Mouse (Mus musculus): ENCODE measurements at regions not wholly inside any gene's neighbourhood (a gene's known extent, or its start where the extent isn't known, plus 50 kb on each side); places are given as distances from the start of the nearest gene placed in this dataset.
"Not testable (repeated sequence)": the region's sequence is repeated elsewhere in the genome, so short reads cannot be mapped to it uniquely, and the experiment has no call there.

- intact Hi-C loops (cut with DNase I); DNase-seq (ENCODE audit: low spot score): not testable (repeated sequence)
Observed at GRCm38 (mm10) chr3:58271441-58271840, 143.1 kb upstream of the Tsc22d2 start.

DNA sequence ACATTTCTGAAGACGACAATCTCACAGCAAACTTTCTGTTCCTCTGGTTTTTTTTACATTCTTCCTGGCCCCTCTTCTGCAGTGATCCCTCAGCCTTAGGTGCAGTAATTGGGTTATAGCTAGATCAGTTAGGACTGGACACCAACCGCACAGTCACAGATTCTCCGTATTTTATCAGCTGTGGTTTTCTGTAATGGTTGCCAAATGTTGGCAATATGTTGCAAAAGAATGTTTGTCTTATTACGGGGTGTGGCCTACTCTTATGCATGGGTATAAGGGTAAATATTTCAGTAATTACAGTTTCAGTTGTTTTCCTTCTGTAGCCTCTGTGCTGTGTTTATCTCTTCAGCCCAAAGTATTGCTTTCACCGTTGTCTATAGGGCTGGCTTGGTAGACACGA lies 133.2 kb upstream of the Tsc22d2 start:
- intact Hi-C loops (cut with DNase I), result no loop called here
- no peak for DNase-seq (ENCODE audit: low spot score)

DNA sequence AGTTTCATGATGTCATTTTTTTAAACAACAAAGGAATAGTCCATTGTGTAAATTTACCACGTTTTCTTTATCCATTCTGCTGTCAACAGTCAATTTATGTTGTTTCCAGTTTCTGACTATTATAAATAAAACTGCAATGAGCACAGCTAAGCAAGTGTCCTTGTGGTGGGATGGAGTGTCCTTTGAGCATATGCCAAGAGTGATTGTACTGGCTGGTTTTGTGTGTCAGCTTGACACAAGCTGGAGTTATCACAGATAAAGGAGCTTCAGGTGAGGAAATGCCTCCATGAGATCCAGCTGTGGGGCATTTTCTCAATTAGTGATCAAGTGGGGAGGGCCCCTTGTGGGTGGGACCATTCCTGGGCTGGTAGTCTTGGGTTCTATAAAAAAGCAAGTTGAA lies 130.1 kb upstream of the Tsc22d2 start:
- intact Hi-C loops (cut with DNase I); DNase-seq (ENCODE audit: low spot score): not testable (repeated sequence)

DNA sequence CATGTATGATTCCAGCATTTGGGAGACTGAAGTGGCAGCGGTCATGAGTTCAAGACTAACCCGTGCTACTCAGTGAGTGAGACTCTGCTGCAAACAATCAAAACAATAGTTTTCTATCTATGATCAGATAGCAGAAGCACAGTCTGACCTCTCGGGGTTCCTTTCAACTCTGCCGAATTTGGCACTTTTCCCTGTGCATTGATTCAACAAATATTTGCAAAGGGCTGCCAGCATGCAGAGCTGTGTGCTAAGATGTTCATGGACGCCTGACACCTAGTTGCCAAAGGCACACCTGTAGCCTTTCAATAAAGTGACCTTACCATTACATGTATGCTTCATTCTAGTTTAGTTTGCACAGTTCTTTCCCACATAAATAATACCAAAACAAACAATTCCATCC lies 118.7 kb upstream of the Tsc22d2 start:
- DNase-seq (ENCODE audit: low spot score), result no peak
- intact Hi-C loops (cut with DNase I), result no loop called here

GRCm38 (mm10) chr3:58300213-58300612 lies 114.3 kb upstream of the Tsc22d2 start:
- no peak for DNase-seq (ENCODE audit: low spot score)
- intact Hi-C loops (cut with DNase I), result loop anchor here (10.0 kb wide), 1 partner anchor 135 kb away; no protein-coding TSS in a partner anchor

GRCm38 (mm10) chr3:58300801-58301485 lies 113.6 kb upstream of the Tsc22d2 start:
- intact Hi-C loops (cut with DNase I), result loop anchor here (10.0 kb wide), 1 partner anchor 136 kb away; no protein-coding TSS in a partner anchor
- no peak for DNase-seq (ENCODE audit: low spot score)

GRCm38 (mm10) chr3:58302322-58302721 lies 112.2 kb upstream of the Tsc22d2 start:
- intact Hi-C loops (cut with DNase I), result loop anchor here (10.0 kb wide), 1 partner anchor 138 kb away; no protein-coding TSS in a partner anchor
- DNase-seq (ENCODE audit: low spot score), result no peak

DNA sequence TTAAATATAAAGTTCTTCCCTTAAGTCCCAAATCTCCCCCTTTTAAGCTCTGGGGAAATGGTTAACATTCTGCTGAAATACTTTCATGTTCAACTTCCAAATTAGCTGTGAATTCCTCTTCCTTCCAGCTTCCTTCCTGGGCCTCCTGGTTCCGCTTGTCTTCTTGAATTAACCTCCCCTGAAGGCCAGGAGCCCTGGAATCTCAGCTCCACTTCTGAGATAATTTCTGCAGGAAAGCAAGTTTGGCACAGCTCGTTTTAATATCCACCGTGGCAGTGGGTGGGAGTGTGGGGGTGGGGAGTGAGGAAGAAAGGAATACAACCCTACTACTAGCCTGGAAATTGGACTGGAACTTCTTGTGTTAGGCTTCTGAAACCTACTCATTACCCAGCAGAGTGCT lies 110.8 kb upstream of the Tsc22d2 start:
- DNase-seq (ENCODE audit: low spot score), result no peak
- intact Hi-C loops (cut with DNase I), result loop anchor here (10.0 kb wide), 1 partner anchor 139 kb away; no protein-coding TSS in a partner anchor

- DNase-seq (ENCODE audit: low spot score), result no peak
- intact Hi-C loops (cut with DNase I), result loop anchor here (10.0 kb wide), 1 partner anchor 145 kb away; no protein-coding TSS in a partner anchor
Observed at GRCm38 (mm10) chr3:58309601-58310000, 104.9 kb upstream of the Tsc22d2 start.

GRCm38 (mm10) chr3:58310390-58310789 lies 104.1 kb upstream of the Tsc22d2 start:
- intact Hi-C loops (cut with DNase I), result no loop called here
- no peak for DNase-seq (ENCODE audit: low spot score)

- DNase-seq (ENCODE audit: low spot score), result no peak
- intact Hi-C loops (cut with DNase I), result no loop called here
Observed at GRCm38 (mm10) chr3:58311104-58311685, 103.3 kb upstream of the Tsc22d2 start.

DNA sequence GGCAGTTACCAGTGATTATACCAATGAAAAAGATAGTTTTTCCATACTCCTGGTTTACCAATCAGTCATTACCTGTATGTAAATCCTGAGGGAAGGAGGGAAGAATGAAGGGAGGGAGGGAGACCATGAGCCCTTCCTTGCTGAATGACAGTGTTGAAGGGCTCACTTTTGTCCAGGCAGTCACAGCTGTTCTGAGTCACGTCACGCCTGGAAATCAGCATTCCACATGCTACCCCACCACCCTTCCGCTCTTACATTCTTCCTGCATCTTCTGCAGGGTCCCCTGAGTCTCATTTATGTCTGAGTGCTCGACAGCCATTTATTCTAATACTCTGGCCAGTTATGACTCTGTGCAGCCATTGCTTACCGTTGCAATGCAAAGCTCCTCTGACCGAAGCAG lies 101.9 kb upstream of the Tsc22d2 start:
- intact Hi-C loops (cut with DNase I), result no loop called here
- DNase-seq (ENCODE audit: low spot score), result no peak

- DNase-seq (ENCODE audit: low spot score), result no peak
- intact Hi-C loops (cut with DNase I), result no loop called here
Observed at GRCm38 (mm10) chr3:58315236-58315635, 99.3 kb upstream of the Tsc22d2 start.

GRCm38 (mm10) chr3:58317240-58317639 lies 97.3 kb upstream of the Tsc22d2 start:
- intact Hi-C loops (cut with DNase I), result no loop called here
- no peak for DNase-seq (ENCODE audit: low spot score)

DNA sequence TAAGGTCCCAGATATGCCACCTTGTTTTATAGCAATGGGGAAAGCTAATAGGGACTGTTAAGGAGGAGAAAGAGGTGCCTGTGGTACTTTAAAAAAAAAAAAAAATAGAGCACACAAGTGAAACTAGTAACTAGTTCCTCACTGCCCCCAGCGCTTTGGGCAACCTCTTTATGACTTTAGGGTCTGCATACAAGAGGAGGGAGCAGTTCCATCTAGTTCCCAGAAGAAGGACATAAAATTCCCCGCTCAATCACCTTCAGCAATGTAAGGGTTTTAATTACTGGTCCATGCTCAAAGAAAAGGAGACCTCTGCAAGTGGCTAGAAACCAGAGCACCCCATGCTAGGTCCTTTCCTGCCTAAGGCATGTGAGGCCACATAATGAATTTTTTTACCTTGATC lies 95.8 kb upstream of the Tsc22d2 start:
- no peak for DNase-seq (ENCODE audit: low spot score)
- intact Hi-C loops (cut with DNase I), result no loop called here

- intact Hi-C loops (cut with DNase I), result no loop called here
- no peak for DNase-seq (ENCODE audit: low spot score)
Observed at GRCm38 (mm10) chr3:58319463-58319862, 95.1 kb upstream of the Tsc22d2 start.

GRCm38 (mm10) chr3:58320812-58321211 lies 93.7 kb upstream of the Tsc22d2 start:
- intact Hi-C loops (cut with DNase I), result loop anchor here (5.0 kb wide), 1 partner anchor 91 kb away; the partner anchor contains the start of gene Tsc22d2
- DNase-seq (ENCODE audit: low spot score), result no peak

DNA sequence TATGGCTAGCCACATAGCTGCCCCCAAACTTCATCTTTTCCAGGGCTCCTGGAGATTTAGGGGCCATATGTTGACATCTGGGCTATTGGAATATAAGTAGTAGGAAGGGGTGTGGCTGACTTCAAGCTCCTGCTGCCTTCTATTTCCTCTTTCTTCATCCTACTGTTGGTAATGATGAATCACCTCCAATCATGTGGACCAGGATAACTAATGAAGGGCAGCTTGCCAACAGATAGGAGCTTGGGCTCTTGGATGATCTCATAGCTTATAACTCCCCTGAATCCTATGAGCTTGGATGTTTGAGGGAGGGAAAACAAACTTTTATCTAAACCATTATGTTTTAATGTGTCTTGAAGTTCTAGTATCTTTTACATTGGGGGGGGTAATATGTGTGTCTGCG lies 92.2 kb upstream of the Tsc22d2 start:
- DNase-seq (ENCODE audit: low spot score), result no peak
- intact Hi-C loops (cut with DNase I), result loop anchor here (5.0 kb wide), 1 partner anchor 90 kb away; the partner anchor contains the start of gene Tsc22d2

GRCm38 (mm10) chr3:58327721-58328120 lies 86.8 kb upstream of the Tsc22d2 start:
- intact Hi-C loops (cut with DNase I), result no loop called here
- DNase-seq (ENCODE audit: low spot score), result no peak

GRCm38 (mm10) chr3:58330186-58330585 lies 84.3 kb upstream of the Tsc22d2 start:
- peak; percentile 67 for DNase-seq (ENCODE audit: low spot score)
- intact Hi-C loops (cut with DNase I), result no loop called here

DNA sequence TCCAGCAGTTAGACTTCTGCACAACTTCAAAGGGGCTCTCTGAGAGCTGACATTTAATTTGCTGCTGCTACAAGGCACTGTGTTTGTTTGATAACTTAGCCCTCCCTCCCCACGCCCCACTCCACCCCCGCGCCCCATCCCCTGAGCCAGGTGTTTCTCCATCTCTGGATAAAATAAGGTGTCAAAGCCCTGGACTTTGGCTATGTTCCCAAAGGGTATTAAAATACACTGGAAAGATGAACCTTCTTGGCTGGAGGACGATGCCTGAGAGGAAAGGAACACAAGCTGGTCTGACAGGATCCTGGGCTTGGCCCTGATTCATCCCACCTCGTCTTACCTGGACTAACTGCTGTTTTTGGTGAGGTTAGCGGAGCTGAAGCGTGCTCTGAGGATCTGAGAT lies 80.5 kb upstream of the Tsc22d2 start:
- intact Hi-C loops (cut with DNase I), result no loop called here

More for the DNA sequence above, 80.5 kb upstream of the Tsc22d2 start:
- DNase-seq (ENCODE audit: low spot score), result no peak

Data from heart, postnatal 25 days (tissue).